Mouse (Mus musculus) bone marrow macrophage, adult 2 months (primary cell): ENCODE results near the gene Pi16.

Source experiments
- CTCF ChIP-seq: IDR thresholded peaks from 2 replicates; pipeline ENCODE4 v1.5.1; 2012; ENCODE audit warnings: low read depth, mild to moderate bottlenecking, low read length, moderate library complexity
- POLR2A ChIP-seq: IDR thresholded peaks from 2 replicates; pipeline ENCODE4 v1.6.1; 2012; ENCODE audit warnings: mild to moderate bottlenecking, low read depth, low read length, borderline replicate concordance

DNA sequence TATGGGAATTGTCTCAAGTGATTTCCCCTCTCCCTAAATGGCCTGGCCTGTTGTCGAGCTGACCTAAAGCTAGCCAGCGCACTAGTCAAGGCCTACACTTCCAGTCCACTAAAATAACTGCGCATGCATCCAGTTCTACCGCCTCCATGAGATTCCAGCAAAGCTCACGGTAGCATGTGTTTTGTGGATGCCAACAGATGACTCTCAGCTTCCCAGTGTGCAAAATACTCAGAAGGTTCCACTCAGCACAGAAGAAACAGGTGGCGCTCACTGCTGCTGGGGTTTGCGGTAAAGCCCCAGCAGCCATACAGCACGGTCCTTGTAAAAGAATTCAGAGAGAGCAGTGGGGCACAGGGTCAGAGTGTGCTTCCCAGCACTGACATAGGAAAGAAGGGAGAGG lies 5.9 kb upstream of the Pi16 start:
- TF ChIP-seq POLR2A (no peak), CTCF (no peak)
